8 mouse cellular contexts compared by ENCODE assay signal in genomic region chr5:25058853-25059741, GRCm38 (mm10). TPM values are rescaled to one million over a fixed set of nuclear protein-coding genes. Genes with fewer than 3 reads are reported as not detected.
DNase-seq lines count a peak whose midpoint lies in the region; ATAC-seq and TF ChIP-seq lines count a peak whose summit lies in the region.

No protein-coding gene starts in this region.

- no peaks in the 10 kb centered on the region for H3K27me3 ChIP-seq in hindbrain, embryonic 11.5 days (ENCODE audit: control insufficient read depth, insufficient read depth, low read length)
- no peaks in the 10 kb centered on the region for H3K27me3 ChIP-seq in stomach, postnatal 0 days (ENCODE audit: control insufficient read depth, insufficient read depth, low read length)

- H3K36me3 ChIP-seq in hindbrain, embryonic 11.5 days (ENCODE audit: control insufficient read depth, insufficient read depth, low read length), result no peaks in the 10 kb centered on the region
- H3K36me3 ChIP-seq in stomach, postnatal 0 days (ENCODE audit: control insufficient read depth, insufficient read depth, low read length), result no peaks in the 10 kb centered on the region

- WGBS in hindbrain, embryonic 11.5 days, result 22% methylated on average over 21 of the region's 21 CpGs
- WGBS in stomach, postnatal 0 days, result 28% methylated on average over 21 of the region's 21 CpGs

- TF ChIP-seq CTCF in stomach, postnatal 0 days (IDR thresholded peaks at IDR 0.05; ENCODE audit: low read depth), result no peak

- DNase-seq in left cerebral cortex, adult 18-20 months (ENCODE audit: low spot score in 2 of 2), result peak; percentile 48 to 62
- DNase-seq in left cerebral cortex, adult 11 months (ENCODE audit: low spot score), result no peak
- DNase-seq in embryo, embryonic 10 days (ENCODE audit: low spot score), result peak; percentile 53
- peak; percentile 54 for DNase-seq in hindbrain, embryonic 11.5 days (ENCODE audit: low spot score)
- DNase-seq in mesoderm, embryonic 11.5 days (ENCODE audit: low read depth, low spot score), result peak; percentile 47
- DNase-seq in stomach, postnatal 0 days (ENCODE audit: low spot score), result no peak
- DNase-seq in testis, postnatal 10 days (ENCODE audit: low spot score), result no peak
- no peak for DNase-seq in urinary bladder, postnatal 10 days (ENCODE audit: low spot score)

- H3K27ac ChIP-seq in hindbrain, embryonic 11.5 days (ENCODE audit: low read depth, low read length), result no peak overlapping the region
- 0 out of 2 replicates have a peak overlapping the region, but pooled peaks have one; percentile 35 for H3K27ac ChIP-seq in stomach, postnatal 0 days (replicated peaks)

- H3K9me3 ChIP-seq in hindbrain, embryonic 11.5 days (ENCODE audit: control insufficient read depth, low read length), result no peaks in the 10 kb centered on the region
- H3K9me3 ChIP-seq in stomach, postnatal 0 days (ENCODE audit: control insufficient read depth, low read length), result no peaks in the 10 kb centered on the region

- H3K4me3 ChIP-seq in hindbrain, embryonic 11.5 days (ENCODE audit: low read depth, low read length), result no peak overlapping the region
- no peak overlapping the region for H3K4me3 ChIP-seq in stomach, postnatal 0 days (ENCODE audit: low read depth, low read length)

- peak; percentile 67; the same call in 1 of the 2 replicates for ATAC-seq in hindbrain, embryonic 11.5 days (ENCODE audit: low FRiP score)
- no peak for ATAC-seq in stomach, postnatal 0 days (ENCODE audit: low FRiP score, low TSS enrichment)

- no peak overlapping the region for H3K4me2 ChIP-seq in hindbrain, embryonic 11.5 days (replicated peaks; ENCODE audit: low read depth, low read length)
- no peak overlapping the region for H3K4me2 ChIP-seq in stomach, postnatal 0 days (replicated peaks; ENCODE audit: low read depth)

- peaks cover 4% of the 10 kb centered on the region; the same call in 1 of the 2 replicates for H3K4me1 ChIP-seq in hindbrain, embryonic 11.5 days (replicated peaks; ENCODE audit: control insufficient read depth, insufficient read depth, low read length)
- H3K4me1 ChIP-seq in stomach, postnatal 0 days (replicated peaks; ENCODE audit: control insufficient read depth, insufficient read depth), result peaks cover 12% of the 10 kb centered on the region

- TF ChIP-seq EP300 in stomach, postnatal 0 days (optimal IDR thresholded peaks at IDR 0.05), result no peak

- no peak overlapping the region for H3K9ac ChIP-seq in hindbrain, embryonic 11.5 days (ENCODE audit: low read depth, low read length)
- H3K9ac ChIP-seq in stomach, postnatal 0 days (ENCODE audit: low read length), result no peak overlapping the region

RNA-seq across cellular contexts. Expression of gene Prkag2, which starts 41.3 kb away (rescaled TPM):
- 100 to 1,000 TPM; 119 TPM for total RNA-seq in left cerebral cortex, adult 18-20 months (2021)
- polyA plus RNA-seq in hindbrain, embryonic 11.5 days (2014; fragmentation: Nextera tagmentation; extraction: Ambion mirVana), result 56.7 and 57.3 TPM in 2 replicates
- polyA plus RNA-seq in stomach, postnatal 0 days (2015; fragmentation: Nextera tagmentation; extraction: Ambion mirVana), result 33.4 and 33.9 TPM in 2 replicates

Comparison
In these comparisons a context has a peak if more than half of its experiments do, and no peak if none do; other contexts are left out.
1. DNase-seq: peak in left cerebral cortex, adult 18-20 months (2 of 2), embryo, embryonic 10 days (single experiment), hindbrain, embryonic 11.5 days (single experiment) and mesoderm, embryonic 11.5 days (single experiment); none in left cerebral cortex, adult 11 months (single experiment), stomach, postnatal 0 days (single experiment), testis, postnatal 10 days (single experiment) and urinary bladder, postnatal 10 days (single experiment).